Mouse (Mus musculus) megakaryocyte-erythroid progenitor cell, adult 5-6 weeks (primary cell): Measurements from ENCODE around the gene Mkks. TPM values are rescaled to one million over a fixed set of nuclear protein-coding genes. Genes with fewer than 3 reads are reported as not detected.
A peak's percentile ranks its signal among the peaks of the same experiment; 100 is the strongest.

ENCODE experiments used
- ATAC-seq: replicated peaks from 2 replicates; pipeline ENCODE4 v1.8.0; 2016; ENCODE audit warnings: mild to moderate bottlenecking, inconsistent platforms; ENCODE audit not compliant: severe bottlenecking, poor library complexity, low FRiP score, low TSS enrichment
- total RNA-seq, 2 experiments: library from RNA; stranded (forward) in 1 of 2; stranded (reverse) in 1 of 2; fragments of 200-1000, 215-1000 nt in 1 of 2; fragments of >200 nt in 1 of 2; fragmentation: Nextera tagmentation in 1 of 2; gene quantifications; 2 replicates each; pipeline ENCODE4 v1.2.3; 2014 to 2017

The Mkks gene
- total RNA-seq (2014; fragmentation: Nextera tagmentation) = 11.2 and 21.7 TPM in 2 replicates
- total RNA-seq (2017) = 12.5 and 16.4 TPM in 2 replicates

DNA sequence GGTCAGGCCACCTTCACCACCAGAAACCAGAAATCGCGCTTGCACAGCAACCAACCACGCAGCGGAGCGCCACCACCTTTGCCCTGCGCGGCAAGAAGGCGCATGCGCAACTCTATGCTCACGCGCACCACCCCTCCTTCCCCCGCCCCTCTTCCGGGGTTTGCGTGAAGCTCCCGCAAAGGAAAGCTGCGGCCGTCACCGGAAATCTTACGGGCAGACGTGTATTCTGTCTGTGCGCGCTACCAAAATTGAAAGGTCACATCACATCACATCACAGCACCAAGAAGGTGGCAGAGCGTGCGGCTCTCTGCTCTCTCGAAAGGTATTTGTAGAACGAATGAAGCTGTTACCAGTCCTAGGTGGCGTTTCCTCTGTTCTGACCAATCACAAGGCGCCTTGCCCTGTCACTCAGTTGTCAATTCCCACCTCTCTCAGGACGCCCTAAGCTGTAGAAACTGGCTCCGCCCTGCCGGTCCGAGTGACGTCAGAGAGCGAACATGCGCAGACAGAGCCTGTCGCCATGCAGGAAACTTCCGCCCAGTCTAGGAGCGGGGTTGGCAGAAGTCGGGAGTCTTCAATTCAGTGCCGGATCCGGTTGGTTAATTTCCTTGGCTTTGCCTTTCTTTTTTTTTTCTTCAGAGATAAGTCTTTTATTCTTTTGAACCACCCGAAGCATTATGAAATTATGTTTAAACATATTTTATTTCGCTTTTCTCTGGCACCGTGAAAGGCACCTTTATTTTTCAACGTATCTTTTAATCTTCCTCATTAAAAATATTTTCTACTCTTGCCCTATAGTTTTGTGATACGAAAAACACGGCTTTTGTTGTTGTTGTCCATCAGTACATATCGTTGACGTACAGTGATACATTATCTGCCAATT is at the start of gene Mkks, which contains the start of the genes Slx4ip and AL731706.1:
Gene Mkks, minus strand, starts transcription at position 322 of the 883 bp plus-strand sequence.
Gene Slx4ip, plus strand, starts transcription at position 151 of the 883 bp plus-strand sequence.
Gene AL731706.1, minus strand, starts transcription at position 322 of the 883 bp plus-strand sequence.
- peak; percentile 86 for ATAC-seq

DNA sequence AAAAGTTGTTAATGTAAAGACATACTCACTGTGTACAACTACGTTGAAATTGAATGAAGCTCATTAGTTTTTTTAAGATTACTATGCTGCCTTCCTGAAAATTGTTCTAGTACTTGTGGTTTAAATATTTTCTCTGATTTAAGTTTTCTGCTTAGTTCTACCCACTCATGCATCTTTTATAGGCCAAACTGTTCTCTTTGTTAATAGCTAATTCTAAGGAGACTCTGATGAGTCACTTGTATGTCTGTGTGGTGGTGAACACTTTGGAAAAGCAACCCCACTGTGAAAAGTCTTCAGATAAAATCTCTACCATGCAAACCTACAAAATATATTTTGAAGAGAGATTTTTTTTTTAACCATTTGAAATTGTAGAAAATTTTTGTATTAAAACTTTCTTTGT is 47.1 kb upstream of the Mkks start:
- no peak for ATAC-seq

DNA sequence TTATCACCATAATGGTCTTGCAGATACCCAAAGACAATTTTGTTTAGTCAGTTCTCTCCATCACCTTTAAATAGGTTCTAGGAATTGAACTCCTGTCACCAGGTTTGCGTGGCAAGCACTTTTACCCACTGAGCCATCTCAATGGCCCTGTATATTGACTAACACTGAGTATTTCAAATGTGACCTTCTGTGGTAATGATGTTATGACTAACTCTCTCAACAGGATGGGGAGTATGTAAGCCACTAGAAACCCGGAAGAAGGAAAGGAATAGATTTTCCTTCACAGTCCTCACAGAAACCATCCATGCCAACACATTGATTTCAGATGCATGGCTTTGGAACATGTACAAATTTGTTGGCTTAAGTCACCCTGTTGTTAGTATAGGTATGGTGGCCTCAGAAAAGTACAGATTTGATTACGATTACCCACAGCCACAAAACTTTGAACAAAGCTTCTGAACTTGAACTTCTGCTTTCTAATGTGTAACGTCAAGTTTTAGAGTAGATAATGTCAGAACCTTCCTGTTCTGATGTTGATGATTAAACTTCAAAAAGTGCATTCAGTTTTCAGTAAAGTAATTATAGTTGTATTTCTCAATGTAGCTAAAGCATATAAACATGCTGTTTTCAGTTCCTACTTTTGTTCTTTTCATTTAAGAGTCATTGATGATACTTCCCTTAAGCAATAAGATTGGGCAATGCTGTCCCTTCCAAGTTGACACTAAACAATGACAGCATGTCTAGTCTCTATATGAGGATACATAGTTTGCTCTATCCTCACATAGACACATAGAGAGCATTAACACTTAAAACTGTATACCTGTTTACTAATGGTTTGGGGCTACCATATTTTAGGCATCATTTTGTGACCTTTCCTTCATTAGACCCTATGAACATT is 45.5 kb upstream of the Mkks start:
- no peak for ATAC-seq

DNA sequence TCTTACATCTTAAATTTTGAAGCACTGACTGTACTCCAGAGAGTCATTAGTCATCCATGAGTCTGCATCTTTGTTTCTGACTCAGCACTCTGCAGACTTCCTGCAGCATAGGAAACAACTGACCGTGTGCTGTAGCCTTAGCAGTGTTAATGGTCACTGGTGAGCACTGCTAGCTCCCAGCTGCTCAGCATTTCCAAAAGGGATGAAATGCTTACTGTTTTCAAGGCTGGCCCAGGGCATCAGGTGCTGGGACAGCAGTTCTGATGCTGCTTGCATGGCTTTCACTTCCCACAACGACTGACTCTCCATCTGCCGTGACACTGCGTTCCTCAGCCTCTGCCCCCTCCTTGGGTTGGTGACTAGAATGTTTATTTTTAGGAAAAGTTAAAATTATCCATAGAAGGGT is 29.8 kb upstream of the Mkks start:
- peak; percentile 82 for ATAC-seq

DNA sequence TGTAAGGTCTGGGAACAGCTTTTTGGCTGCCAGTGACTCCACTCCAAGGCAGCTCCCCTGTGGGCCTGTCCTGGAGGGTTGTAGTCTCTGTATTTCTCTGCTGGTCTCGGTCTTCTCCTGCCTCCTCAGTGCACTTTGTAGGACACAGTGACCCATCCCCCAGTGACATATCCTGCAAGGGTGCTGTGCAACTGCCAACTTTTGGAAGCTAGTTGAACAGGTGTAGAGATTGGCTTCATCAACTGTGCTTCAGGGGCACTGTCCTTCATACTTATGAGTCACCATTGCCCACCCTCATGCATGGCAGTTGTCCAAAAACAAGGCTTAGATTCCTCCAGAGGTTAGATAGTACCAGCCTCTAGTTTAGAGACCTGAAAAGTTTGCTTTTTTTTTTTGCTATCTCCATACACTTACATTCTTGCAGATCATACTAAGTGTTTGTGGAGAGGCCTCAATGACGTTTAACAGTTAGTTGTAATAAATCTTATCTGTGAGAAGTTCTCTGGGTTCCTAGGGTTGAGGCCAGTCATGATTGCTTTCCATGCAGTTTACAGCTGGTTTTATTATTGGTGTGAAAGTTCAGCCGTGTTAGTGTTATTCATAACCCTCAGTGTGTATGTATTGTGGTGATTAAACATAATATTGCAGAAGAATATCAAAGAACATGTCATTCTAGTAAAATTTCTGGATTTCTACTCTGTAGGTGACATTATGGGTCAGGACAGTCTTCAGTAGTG is 29.2 kb upstream of the Mkks start:
- 0 out of 2 replicates have a peak, but pooled peaks have one; percentile 38 for ATAC-seq

DNA sequence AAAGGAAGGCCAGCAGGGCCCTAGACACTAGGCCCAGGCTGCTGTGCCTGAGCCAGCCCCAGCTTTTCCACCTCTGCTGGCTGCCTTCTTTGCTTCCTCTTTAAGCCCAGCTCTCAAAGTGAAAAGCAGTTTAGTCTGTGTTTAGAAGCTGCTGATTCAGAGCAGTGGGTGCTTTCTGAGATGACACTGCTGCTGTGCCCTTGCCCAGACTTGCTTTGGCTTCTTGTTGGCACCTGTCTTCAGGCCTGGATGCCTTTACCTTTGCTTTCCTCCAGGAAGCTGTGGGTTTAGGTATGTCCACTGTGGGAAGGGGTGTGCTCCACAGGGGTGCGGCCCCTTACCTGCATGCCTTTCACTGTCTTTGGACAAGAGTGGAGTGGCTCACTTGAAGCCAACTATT is 28.2 kb upstream of the Mkks start:
- ATAC-seq = no peak

DNA sequence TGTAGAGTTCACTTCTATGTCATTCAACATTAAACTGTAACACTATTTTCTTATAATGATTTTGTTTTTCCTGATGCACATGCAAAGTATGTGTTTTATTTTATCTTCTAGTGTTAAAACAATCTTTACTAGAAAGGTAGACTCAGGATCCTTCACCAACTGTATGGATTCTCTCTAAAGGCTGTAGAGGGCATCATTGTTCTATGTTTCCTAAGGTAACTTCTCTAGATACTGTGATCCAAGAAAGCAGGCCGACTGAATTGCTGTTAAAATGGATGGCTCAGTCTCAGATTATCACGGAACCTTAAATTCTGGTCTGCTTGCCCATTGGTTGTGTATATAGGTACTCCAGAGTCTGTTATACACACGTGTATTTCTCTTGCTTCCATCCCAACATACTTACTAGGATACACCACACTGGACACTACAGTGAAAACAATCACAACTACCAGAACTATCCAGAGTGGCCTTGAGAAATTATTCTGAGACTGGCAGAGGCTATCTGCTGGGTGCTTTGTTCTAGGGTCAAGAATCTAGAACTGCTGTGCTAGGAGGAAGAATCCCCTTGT is 23.2 kb upstream of the Mkks start:
- 0 out of 2 replicates have a peak, but pooled peaks have one; percentile 50 for ATAC-seq

DNA sequence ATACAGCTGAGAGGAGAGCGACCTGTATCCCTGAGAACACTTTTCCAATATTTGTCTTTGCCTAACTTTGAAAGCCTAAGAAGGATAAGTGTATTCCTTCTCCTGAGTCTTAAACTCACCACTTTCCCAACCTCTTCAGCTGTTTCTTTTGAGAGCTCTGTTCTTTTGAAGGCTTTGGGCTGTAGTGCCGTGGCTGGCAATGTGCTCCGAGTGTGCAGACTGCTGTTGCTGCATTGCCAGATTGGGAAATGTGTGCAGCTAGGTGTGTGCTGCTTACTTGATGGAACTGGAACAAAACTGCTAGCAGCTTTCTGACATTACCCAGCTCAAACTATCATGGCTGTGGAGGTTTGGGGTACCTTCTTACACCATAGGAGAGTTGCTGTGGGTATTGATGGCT is 21.8 kb upstream of the Mkks start:
- no peak for ATAC-seq

DNA sequence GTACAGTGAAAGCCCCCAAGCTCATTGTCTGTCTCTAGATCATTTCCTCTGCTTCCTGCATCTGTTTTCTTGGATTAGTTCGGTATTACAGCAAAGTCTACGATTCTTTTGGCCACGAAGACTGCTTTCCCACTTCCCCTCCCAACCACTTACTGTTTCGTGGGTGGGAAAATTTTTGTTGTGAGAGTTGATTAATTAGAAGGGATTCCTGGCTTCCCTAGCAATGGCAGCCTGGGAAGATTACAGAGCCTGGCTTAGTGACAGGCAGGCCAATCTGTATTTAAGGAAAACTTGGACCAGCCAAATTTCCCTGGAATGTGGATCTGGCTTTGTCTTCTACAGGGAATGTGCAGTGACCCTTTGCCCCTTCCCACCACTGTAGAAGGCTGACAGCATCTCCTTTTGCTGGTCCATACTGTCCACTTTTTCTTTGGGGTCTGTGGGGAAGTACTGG is 20.8 kb upstream of the Mkks start:
- ATAC-seq = no peak

DNA sequence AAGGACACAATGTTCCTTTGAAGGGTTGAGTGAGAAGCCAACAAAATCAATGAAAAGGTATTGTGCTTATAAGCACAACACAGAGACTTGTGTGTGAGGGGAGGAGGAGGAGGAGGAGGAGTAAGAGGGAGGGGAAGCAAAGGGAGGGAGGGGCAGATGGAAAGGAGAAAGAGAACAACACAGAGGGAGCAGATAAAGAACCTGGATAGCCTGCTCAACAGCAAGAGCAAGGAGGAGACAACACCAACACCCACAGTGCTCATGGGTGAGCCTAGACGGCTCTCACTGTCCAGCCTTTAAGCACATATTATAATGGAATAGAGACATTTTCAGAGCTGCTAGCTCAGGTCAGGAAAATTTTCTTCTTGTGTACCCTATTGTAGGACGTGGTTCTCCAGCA is 18.1 kb upstream of the Mkks start:
- peak; percentile 75; the same call in 1 of the 2 replicates for ATAC-seq

DNA sequence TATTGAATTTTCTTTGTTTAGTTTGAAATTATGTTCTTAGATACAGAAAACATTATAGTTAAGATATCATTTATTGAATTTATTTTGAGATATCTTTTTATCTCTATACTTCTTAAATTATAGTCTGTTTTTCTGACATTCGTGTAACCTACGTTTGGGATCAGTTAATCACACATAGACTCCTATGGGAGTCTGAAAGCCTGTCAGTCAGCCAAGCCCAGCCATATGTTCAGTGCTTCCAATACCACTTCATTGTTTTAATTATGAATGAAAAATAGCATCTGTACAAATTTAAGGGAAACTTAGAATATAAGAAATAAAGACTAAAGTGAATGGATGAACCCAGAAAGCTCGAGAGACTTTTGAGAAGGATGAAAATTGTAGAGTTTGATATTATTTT is 17.4 kb upstream of the Mkks start:
- no peak for ATAC-seq

DNA sequence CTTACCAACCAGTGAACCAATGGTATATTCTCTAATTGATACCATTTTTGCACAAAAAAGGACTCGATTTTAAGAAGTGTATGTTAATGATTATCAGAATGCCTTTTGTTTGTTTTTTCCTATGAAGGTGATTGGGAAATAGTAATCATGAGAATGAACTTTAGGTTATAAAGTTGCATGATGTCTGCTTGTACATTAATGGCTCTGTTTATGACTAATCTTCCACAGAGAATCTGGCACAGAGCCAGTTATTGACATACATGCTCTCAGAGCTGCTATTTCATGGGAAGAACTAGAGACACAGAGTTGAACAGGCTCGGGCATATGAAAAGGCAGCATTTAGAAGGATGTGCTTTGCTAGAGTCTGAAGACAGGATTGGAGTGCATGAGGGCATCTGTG is 4.9 kb upstream of the Mkks start:
- no peak for ATAC-seq

DNA sequence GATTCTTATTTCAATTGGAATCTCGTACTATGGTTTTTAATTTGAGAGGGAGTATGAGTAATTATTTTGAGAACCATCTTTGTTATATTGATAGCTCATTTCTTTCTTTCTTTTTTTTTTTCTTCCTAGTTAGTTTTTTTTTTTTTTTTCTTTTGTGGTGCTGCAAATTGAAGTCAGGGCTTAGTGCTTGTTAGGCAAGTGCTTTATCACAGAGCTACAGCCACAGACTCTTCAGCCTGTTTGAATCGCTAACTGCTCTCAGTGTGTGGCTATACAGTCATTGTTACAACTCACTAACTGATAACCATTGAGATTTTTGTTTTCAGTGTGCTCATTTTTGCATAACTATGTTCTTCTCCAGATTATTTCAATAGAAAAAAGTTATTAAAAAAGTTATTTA is 3.3 kb upstream of the Mkks start:
- 0 out of 2 replicates have a peak, but pooled peaks have one; percentile 22 for ATAC-seq

DNA sequence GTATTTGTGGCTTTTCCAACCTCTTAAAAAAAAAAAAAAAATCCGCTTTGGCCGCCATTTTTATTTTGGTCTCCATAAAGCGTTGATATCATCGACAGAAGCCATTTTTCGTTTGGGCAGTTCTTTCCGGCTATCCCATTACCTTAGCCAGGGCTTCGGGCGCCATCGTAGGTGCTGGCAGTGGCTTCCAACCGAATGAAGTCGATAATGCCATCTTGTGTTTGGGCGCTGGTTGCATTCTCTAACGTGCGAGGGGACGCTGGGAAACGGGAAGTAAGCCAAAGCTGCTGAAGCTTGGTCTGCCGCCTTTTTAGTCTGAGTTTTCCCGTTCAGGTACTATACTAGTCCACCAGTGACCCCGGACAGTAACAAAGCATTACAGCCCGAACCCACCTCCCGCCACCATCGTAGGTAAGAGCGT is 772 bp upstream of the Mkks start:
- ATAC-seq = peak; percentile 81

DNA sequence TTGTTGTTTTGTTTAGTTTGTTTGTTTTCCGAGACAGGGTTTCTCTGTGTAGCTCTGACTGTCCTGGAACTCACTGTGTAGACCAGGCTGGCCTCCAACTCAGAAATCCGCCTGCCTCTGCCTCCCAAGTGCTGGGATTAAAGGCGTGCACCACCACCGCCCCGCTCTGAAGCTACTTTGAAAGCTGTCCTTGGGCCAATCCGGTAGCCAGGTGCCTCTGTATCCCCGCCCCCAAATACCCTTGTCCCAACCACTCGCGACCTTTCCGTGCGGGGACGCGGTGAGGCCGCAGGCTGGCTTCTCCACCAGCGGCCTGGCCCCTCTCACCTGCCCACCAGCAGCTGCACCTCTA is 497 bp downstream of the Mkks start:
- peak; percentile 74 for ATAC-seq

DNA sequence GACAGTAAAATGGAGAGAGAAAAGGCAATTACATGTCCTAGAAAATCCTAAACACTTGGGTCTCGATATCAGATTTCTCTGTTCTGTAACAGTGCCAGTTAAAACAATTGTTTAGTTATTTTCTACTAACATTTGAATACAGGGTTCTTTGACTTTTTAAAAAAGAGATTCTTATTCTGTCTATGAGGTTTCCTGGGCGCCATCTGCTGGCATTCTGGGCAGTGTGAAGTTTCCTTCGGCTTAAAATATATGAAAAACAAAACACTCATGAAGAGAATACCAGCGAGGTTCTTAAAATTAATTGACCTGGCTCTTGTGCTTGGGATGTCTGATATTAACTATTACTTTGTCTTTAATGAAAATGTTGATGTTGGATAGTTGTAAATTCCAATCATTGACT is 4.3 kb downstream of the Mkks start:
- no peak for ATAC-seq

DNA sequence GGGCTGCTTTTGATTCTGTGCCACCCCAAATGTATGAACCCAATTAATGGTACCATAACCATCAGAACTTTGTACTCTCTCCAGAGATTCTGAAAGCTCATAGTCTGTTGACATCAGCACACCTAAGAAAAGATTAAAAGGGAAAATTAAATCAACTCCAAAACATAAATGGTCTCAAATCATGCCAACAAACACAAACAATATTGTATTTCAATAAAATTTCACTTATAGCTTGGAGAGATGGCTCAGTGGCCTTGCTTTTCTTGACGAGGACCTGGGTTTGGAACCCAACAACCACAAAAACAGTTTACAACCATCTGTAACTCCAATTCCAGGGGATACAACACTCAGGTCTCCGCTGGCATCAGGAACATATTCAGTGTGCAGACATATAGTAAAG is 5.6 kb downstream of the Mkks start, which contains the start of gene AL731706.2:
Gene AL731706.2, minus strand, starts transcription at position 101 of the 400 bp plus-strand sequence.
- no peak for ATAC-seq

DNA sequence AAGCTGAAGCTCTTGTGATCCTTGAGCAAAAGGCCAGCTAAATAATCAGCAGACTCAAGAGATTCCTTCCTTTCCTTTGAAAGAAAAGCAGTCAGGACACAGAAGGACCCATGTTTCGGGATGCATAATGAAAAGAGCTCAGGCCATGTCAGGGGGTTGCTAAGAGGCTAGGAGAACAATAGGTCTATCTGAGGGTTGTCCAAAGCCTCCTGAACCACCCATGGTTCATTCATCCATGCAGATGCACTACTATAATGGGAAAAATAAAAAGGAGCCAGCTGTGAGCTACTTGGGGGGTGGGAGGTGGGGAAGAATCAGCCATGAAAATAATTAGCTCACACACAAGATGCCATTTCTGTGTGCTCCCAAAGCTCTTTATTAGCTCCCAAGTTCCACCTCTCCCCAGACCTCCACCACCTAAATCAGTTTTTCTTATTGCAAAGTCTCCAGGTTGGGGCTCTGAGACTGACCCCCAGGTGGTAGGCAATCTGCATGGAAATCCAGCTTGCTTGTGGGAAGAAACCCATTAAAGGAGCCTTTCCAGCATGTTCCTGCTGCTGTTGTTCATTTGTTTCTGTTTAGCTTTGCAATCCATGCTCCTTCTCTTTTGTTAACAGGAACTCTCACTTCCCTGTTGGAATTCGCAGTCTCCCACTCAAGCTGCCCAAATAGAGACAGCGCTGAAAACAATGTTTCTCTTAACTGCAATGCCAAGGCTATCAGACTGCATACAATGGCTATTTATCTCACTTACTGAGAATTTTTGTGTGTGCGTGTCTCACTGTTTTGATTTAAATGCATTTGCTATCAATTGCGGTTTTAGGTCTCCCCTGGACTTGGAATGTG is 36.4 kb downstream of the Mkks start:
- no peak for ATAC-seq
